Mouse (Mus musculus): ENCODE measurements around the gene Ano1. TPM values are rescaled to one million over a fixed set of nuclear protein-coding genes. Genes with fewer than 3 reads are reported as not detected.

The Ano1 gene
- polyA plus RNA-seq, 1 experiment = 3.0 TPM

DNA sequence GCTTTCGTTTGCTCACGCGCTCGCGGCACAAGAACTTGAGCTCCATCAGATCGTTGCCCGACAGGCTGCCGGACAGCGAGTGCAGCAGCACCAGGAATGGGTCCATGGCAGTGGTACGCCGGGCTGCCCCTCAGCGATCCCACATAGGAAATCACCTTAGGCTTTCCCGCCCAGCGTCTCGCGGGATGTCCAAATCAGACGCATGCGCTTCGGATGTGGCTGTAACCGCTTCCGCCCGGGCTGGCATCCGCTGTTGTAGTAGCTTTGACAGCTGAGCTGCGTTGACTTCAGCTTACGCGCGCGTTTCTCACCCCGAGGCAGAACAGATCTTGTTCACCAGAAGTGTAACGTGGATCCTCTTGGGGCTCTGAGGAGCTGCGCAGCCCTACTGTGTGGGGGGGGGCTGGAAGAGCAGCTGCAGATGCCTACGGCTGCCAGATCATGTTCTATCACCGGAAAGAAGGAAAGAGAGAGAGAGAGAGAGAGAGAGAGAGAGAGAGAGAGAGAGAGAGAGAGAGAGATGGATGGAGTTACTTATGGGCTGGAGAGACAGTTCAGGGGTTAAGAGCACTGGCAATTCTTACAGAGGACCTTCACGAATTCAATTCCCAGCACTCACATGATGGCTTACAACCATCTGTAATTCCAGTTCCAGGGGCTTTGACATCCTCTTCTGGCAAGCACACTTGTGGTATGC lies 169.3 kb downstream of the Ano1 start, which contains the start of gene Fadd:
Fadd (minus strand) TSS at position 180 of the 697 bp plus-strand sequence.
- peak within 1 kb of the TSS; percentile 56 for H3K4me3 ChIP-seq (ENCODE audit: insufficient read depth, low read length)
- no peak for TF ChIP-seq CTCF (IDR thresholded peaks at IDR 0.05; ENCODE audit: extremely low read depth, insufficient read depth, low read length)
- TF ChIP-seq POLR2A (IDR thresholded peaks at IDR 0.05; ENCODE audit: extremely low read depth, insufficient read depth, low read length) = peak; percentile 78
- peaks cover 3% of the 10 kb centered on the region; the same call in 1 of the 2 replicates for H3K4me1 ChIP-seq (ENCODE audit: control insufficient read depth, insufficient read depth, low read length)
- peak within 1 kb of the TSS; percentile 30; the same call in 1 of the 2 replicates for H3K27ac ChIP-seq (ENCODE audit: insufficient read depth, low read length)

DNA sequence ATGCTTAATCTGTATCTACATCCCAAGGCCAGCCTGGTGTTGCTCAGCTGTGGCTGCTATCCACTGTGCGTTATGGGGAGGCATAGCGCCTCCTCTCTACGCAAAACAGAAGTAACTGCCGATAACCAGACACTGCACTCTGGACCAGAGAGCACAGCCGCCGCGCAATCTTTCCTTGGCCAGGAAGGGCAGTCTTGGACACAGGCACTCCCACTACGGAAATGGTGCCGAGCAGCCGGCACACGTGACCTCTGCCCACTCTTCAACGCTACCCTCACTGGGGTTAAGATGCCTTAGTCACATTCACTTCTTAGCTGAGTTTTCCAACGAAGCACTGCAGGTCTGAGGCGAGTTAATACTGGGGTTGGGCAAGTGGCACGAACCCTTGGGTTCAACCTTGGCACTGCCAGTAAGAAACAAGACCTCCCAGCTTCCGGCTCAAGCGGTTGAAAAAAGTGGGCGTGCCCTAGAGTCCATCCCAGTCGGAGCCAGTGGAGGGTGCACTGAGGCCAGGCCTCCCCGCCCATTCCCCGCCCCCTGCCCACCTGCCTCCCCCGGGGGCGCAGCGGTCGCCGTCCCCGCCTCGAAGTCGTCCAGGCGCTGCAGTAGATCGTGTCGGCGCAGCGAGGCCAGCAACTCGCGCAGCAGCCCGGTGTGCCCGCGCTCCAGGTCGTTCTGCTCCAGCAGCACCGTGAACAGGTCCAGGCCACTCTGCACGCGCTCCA lies 170.1 kb downstream of the Ano1 start:
- no peak overlapping the region for H3K27ac ChIP-seq (ENCODE audit: insufficient read depth, low read length)
- H3K4me3 ChIP-seq (ENCODE audit: insufficient read depth, low read length) = peak overlapping the region; percentile 56
- peaks cover 3% of the 10 kb centered on the region; the same call in 1 of the 2 replicates for H3K4me1 ChIP-seq (ENCODE audit: control insufficient read depth, insufficient read depth, low read length)
- TF ChIP-seq POLR2A (IDR thresholded peaks at IDR 0.05; ENCODE audit: extremely low read depth, insufficient read depth, low read length) (no peak), CTCF (IDR thresholded peaks at IDR 0.05; ENCODE audit: extremely low read depth, insufficient read depth, low read length) (peak; percentile 34; the same call in 1 of the 2 replicates)

- TF ChIP-seq POLR2A (IDR thresholded peaks at IDR 0.05; ENCODE audit: extremely low read depth, insufficient read depth, low read length) (no peak), CTCF (IDR thresholded peaks at IDR 0.05; ENCODE audit: extremely low read depth, insufficient read depth, low read length) (no peak)
- Histone ChIP-seq H3K4me3 (ENCODE audit: insufficient read depth, low read length) (no peak overlapping the region), H3K4me1 (ENCODE audit: control insufficient read depth, insufficient read depth, low read length) (peaks cover 3% of the 10 kb centered on the region; the same call in 1 of the 2 replicates), H3K27ac (ENCODE audit: insufficient read depth, low read length) (no peak overlapping the region)
These were observed 173.9 kb downstream of the Ano1 start for GRCm38 (mm10) chr7:144577876-144578275.

DNA sequence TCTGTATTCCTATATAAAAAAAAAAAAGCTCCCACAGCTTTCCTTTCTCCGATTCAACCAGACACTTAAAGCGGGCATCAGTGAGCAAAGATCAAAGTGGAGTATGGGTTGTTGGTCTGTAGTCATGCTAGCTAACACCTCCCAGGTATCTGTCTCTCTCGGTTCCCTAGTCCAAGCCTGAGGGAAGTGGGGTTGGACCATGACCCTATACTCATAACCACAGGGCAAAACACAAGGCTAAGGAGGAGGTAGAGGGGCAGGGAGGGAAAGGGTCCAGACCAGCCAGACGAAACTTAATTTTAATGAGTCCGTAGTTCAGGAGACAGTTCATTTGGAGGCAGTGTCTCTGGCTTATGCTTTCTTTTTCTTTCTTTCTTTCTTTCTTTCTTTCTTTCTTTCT lies 179.5 kb downstream of the Ano1 start:
- H3K4me3 ChIP-seq (ENCODE audit: insufficient read depth, low read length) = no peak overlapping the region
- no peak for TF ChIP-seq CTCF (IDR thresholded peaks at IDR 0.05; ENCODE audit: extremely low read depth, insufficient read depth, low read length)
- no peak for TF ChIP-seq POLR2A (IDR thresholded peaks at IDR 0.05; ENCODE audit: extremely low read depth, insufficient read depth, low read length)

DNA sequence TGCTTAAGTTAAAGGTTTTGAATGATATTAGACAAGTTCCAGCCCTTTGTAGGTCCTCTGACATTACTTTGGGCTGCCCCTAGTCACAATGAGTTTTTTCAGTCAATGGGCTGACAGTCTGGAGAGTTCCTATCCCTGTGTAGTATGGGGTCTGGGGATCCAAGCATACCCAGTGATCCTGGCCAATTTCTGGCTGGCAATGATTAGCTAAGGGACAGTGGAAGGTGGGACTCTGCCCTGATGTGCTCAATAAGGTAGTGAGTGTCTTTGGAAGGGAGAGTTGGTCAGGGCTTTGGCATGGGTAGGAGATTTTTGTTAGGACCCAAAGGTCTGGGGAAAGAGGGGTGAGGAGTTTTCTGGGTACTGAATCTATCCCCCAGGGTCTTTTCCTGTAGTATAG lies 180.2 kb downstream of the Ano1 start:
- Histone ChIP-seq H3K4me1 (ENCODE audit: control insufficient read depth, insufficient read depth, low read length) (no peaks in the 10 kb centered on the region), H3K27ac (ENCODE audit: insufficient read depth, low read length) (no peak overlapping the region), H3K4me3 (ENCODE audit: insufficient read depth, low read length) (no peak overlapping the region)
- TF ChIP-seq POLR2A (IDR thresholded peaks at IDR 0.05; ENCODE audit: extremely low read depth, insufficient read depth, low read length) = no peak
- TF ChIP-seq CTCF (IDR thresholded peaks at IDR 0.05; ENCODE audit: extremely low read depth, insufficient read depth, low read length) = no peak

More for the DNA sequence above, 179.5 kb downstream of the Ano1 start:
- Histone ChIP-seq H3K27ac (ENCODE audit: insufficient read depth, low read length) (no peak overlapping the region), H3K4me1 (ENCODE audit: control insufficient read depth, insufficient read depth, low read length) (no peaks in the 10 kb centered on the region)

DNA sequence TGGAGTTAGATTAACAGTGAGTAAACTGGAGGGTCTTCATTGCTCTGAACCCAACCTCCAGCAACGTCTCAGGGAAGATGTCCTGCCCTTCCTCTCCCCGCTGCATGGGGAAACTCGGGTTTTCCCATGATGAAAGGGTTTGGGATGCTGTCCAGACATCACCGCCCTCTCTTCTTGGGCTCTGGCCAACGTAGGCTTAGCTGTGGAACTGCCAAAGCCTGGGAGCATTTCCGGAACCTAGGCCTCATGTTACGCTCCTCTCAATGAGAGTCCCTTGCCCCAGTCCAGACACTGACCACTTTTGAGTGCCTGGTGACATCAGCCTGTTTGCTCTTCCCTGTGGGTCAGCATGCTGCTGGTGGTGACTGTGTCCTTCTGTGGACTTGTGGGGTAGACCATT lies 182.3 kb downstream of the Ano1 start:
- TF ChIP-seq POLR2A (IDR thresholded peaks at IDR 0.05; ENCODE audit: extremely low read depth, insufficient read depth, low read length) = no peak
- no peak for TF ChIP-seq CTCF (IDR thresholded peaks at IDR 0.05; ENCODE audit: extremely low read depth, insufficient read depth, low read length)
- no peak overlapping the region for H3K4me3 ChIP-seq (ENCODE audit: insufficient read depth, low read length)
- H3K4me1 ChIP-seq (ENCODE audit: control insufficient read depth, insufficient read depth, low read length) = no peaks in the 10 kb centered on the region
- no peak overlapping the region for H3K27ac ChIP-seq (ENCODE audit: insufficient read depth, low read length)

GRCm38 (mm10) chr7:144568091-144568490 lies 183.7 kb downstream of the Ano1 start:
- Histone ChIP-seq H3K4me1 (ENCODE audit: control insufficient read depth, insufficient read depth, low read length) (no peaks in the 10 kb centered on the region), H3K27ac (ENCODE audit: insufficient read depth, low read length) (no peak overlapping the region), H3K4me3 (ENCODE audit: insufficient read depth, low read length) (no peak overlapping the region)
- TF ChIP-seq POLR2A (IDR thresholded peaks at IDR 0.05; ENCODE audit: extremely low read depth, insufficient read depth, low read length) (no peak), CTCF (IDR thresholded peaks at IDR 0.05; ENCODE audit: extremely low read depth, insufficient read depth, low read length) (no peak)

- no peaks in the 10 kb centered on the region for H3K4me1 ChIP-seq (ENCODE audit: control insufficient read depth, insufficient read depth, low read length)
- no peak overlapping the region for H3K27ac ChIP-seq (ENCODE audit: insufficient read depth, low read length)
- no peak overlapping the region for H3K4me3 ChIP-seq (ENCODE audit: insufficient read depth, low read length)
- TF ChIP-seq POLR2A (IDR thresholded peaks at IDR 0.05; ENCODE audit: extremely low read depth, insufficient read depth, low read length) (no peak), CTCF (IDR thresholded peaks at IDR 0.05; ENCODE audit: extremely low read depth, insufficient read depth, low read length) (no peak)
These were observed 184.7 kb downstream of the Ano1 start for GRCm38 (mm10) chr7:144566921-144567682.

- TF ChIP-seq CTCF (IDR thresholded peaks at IDR 0.05; ENCODE audit: extremely low read depth, insufficient read depth, low read length) (no peak), POLR2A (IDR thresholded peaks at IDR 0.05; ENCODE audit: extremely low read depth, insufficient read depth, low read length) (no peak)
- H3K4me3 ChIP-seq (ENCODE audit: insufficient read depth, low read length) = no peak overlapping the region
These were observed 188.2 kb downstream of the Ano1 start for GRCm38 (mm10) chr7:144563456-144564155.

More at GRCm38 (mm10) chr7:144563456-144564155, 188.2 kb downstream of the Ano1 start:
- no peak overlapping the region for H3K27ac ChIP-seq (ENCODE audit: insufficient read depth, low read length)
- no peaks in the 10 kb centered on the region for H3K4me1 ChIP-seq (ENCODE audit: control insufficient read depth, insufficient read depth, low read length)
